Mouse (Mus musculus): ENCODE results near the gene Ralbp1.

The Ralbp1 gene

DNA sequence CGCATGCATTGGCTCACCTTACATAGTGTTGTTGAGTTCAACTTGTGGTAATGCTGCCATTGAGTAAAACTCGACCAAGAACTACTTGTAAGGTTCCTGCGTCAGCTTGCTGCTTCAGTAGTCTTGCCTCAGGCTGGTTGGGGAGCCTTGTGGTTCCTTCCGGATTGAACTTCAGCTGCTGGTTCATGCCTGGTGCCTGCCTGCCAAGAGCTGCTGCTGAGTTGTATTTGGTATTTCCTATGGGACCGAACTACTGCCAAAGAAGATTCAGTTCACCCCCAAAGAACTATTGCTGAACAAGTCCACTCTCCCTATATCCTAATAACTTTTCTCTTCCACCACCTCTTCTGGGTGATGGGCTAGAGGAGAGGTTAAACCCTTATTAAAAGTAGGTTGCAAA is 3.9 kb upstream of the Ralbp1 start:
- no peak for DNase-seq

DNA sequence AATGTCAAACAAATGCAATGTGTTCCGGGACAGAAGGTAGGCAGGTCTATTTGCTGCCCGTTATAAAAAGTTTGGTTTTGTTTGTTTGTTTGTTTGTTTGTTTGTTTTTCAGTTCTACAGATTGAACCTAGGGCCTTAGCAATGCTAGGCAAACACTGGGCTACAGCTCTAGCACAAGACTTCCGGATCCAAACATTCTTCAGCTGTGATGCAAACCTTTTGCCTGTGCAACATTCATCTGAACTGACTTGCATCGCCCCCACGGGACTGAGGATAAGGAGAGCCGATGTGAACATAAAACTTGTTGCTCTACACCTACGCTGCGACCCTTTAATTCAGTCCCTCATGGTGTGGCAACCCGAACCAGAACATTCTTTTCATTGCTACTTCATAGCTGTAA is 973 bp upstream of the Ralbp1 start:
- peak in 1 of 2 experiments; percentile 16 for DNase-seq

DNA sequence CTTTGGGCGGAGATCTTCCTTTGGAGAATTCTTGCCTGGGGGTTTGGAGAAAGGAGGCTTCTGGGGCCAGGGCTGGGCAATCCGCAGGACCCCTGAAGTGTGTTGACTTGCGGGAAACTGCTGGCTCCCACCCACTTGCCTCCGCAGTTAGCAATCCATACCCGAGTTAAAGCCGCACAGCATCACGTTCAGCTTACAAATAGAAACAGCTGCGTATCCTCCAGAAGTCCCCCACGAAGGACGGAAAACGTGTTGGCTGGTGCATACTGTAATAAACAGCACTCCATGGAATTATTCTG is 251 bp downstream of the Ralbp1 start:
- DNase-seq: no peak

DNA sequence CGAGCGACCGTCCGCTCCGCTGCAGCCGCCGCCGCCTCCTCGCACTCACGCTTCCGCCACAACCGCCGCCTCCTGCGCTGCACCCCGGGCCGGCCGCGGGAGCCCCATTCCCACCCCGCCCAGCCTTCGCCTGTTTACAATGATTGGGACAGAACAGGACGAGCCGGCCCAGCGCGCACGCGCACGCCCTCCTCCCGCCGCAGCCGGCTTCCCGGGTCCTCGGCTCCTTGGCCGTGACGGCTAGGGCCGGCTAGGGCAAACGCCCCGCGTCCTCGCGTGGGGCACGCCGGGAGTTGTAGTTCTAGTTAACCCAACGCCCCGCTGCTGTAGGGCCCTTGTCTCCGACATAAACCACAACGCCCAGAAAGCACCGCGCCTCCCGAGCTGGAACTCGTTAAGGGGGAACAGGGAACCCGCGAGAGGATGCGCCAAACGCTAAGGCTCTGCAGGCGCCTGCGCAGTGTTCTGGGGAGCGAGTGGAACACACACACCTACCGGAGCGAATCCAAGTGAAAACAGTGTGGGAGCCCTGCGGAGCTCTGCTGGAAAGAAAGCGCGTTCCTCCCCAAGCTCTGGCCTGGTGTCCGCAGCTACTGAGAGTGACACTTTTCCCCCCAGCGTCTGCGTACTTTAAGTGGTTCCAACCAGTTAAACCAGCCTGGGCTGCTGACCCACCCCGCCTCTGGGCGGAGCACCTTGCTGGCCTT is 754 bp downstream of the Ralbp1 start:
- peak; percentile 99 to 100 for DNase-seq

DNA sequence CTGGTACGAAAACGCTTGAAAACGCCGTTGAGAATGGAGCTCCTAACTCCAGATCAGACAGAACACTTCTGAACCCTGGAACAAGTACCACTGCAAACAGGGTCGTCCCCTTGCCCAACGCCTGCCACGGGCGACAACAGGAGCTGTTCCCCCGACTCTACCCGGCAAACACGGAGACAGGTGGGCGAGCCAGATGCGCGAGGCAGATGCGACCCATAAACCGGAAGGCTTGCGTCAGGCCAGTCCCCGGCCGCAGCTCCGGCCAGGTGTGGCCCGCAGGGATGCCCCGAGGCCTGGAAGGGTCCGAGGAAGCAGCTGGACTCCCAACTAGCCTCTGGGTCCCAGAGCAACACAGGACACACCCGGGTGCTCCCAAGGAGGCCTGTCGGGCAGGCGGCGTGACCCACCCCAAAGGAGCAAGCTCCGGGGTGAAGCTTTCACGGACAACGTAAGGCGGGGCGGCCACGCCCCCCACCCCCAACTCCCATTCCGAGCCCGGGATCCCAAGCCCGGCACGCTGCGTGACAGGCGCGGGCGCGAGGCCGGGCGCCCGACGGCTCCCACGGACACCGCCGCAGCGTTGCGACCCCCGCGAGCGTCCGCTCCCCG is 1.4 kb downstream of the Ralbp1 start:
- peak; percentile 53 to 68 for DNase-seq

DNA sequence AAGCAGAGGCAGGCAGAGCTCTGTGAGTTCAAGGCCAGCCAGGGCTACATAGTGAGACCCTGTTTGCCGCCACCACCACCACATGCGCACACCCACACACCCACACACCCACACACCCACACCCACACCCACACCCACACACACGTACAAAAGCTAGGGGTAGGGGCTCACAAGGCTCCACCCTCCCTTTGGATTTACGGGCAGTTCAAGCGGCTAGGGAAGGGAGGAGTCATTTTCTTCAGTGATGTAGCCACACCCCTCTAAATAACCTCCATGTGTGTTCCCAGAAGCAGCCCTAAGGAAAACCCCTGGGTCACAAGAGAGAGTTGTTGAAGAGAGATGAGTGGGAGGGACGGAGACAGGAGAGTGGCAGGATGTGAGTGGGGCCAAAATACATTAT is 8.6 kb downstream of the Ralbp1 start:
- DNase-seq: no peak

DNA sequence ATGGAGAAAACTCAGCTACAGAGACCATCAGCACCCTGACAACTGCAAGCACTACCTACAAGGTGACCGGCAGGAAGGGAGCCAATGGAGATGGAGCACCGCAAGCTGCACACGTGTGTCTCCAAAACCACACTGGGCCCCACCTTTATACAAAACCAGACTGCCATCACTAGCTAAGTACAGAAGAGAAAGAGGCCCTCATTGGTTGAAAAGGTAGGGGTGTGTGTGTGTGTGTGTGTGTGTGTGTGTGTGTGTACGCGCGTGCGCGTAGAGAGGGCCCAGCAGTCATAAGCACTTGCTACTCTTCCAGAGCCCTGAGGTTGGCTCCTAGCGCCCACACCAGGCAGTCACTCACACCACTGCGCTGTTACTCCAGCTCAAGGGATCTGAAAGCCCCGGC is 11.8 kb downstream of the Ralbp1 start:
- DNase-seq: no peak

DNA sequence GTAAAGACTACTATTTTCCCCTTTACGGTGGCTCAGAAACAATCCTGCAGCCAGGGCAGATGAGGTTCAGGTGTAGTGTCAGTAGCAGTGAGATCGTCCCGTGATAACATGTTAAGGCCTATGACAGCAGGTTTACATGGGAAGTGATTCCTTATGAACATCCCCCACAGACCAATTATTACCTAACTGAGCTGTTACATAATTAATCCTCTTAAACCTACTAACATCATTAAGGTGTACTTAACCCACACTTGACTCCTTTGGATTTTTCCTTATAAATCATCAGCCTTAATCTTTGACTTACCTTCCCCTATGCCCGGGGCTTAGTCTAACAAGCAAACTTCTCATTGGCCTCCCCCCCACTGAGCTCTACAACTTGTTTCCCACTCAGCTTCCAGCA is 12.4 kb downstream of the Ralbp1 start:
- no peak for DNase-seq

DNA sequence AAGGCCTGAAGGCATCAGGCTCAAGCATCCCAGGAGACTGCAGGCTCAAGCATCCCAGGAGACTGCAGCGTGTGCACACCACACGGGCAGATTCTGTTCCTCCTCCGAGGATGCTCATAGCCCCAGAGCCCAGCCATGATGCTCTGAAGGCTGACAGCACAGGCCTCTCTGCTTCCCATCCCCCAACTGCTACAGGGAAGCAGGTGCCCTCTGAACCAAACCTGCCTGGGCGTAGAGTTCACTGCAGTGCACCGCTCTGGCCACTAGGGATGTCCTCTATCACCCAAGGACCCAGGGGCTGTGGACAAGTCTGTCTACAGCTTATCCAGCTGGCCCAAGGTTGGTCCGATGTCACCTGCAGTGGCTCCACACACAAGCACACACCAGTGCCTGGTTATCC is 12.9 kb downstream of the Ralbp1 start:
- DNase-seq: peak; percentile 70 to 76

DNA sequence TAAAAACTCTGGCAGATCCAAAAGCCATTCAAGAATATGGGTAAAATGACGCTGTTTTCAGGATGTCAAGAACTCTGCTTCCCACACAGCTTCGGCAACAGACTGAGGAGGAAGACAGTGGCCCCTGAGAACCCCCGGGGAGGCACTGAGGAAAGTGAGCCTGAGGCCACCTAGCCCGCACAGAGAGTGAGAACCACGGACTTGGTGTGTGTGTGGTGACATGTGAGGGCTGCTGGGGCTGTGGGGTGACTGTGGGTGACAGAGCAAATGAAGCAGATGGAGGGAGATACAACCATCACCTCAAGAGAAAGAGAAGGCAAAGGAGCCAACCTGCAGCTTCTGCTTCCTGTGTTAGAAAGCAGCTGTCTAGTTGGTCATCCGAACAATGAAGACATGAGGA is 13.5 kb downstream of the Ralbp1 start:
- no peak for DNase-seq

DNA sequence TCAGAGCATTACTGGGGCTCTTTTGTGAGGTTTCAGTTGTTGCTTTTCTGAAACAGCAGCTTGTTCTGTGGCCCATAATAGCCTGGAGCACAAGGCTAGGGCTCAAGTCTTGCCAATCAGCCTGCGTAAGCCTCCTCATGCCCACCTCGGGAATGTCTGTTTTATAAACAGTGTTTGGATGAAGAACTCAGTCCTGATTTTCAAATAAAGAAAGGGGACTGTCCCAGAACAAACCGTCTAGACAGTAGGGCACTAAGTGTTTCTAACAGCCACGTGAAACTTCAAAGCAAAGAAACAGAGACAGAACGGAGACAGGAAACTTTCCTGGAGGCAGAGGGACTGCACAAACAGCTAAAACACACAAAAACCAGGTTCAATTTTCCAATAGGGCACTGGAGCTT is 14.0 kb downstream of the Ralbp1 start:
- no peak for DNase-seq

DNA sequence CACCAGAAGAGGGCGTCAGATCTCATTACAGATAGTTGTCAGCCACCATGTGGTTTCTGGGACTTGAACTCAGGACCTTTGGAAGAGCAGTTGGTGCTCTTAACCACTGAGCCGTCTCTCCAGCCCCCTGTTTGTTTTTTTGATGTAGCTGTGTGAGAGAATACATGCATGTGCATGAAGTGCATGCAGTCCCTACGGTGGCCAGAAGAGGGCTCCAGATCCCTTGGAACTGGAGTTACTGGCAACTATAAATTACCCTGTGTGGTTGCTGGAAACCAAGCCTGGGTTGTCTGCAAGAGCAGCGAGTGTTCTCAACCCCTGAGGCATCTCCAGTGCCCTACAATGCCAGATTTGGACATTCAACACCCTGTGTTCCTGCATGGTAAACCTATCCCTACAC is 15.5 kb downstream of the Ralbp1 start:
- DNase-seq: peak; percentile 78 to 92

DNA sequence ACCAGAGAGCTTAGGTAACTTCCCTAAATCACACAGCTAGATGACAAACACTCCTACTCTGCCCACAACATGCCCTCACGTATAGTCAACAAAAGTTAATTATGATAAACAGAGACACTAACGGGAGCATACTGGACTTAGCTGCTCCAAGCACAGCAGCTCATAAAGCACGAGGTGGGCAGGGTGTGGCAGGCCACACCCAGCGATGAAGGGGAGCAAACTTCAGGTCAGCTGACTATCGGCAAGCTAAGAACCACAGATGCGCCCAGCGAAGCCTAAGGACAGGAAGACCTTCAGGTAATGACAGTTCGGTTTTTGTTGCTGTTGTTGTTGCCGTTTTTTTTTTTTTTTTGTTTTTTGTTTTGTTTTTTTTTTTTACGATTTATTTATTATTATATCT is 15.9 kb downstream of the Ralbp1 start:
- no peak for DNase-seq

DNA sequence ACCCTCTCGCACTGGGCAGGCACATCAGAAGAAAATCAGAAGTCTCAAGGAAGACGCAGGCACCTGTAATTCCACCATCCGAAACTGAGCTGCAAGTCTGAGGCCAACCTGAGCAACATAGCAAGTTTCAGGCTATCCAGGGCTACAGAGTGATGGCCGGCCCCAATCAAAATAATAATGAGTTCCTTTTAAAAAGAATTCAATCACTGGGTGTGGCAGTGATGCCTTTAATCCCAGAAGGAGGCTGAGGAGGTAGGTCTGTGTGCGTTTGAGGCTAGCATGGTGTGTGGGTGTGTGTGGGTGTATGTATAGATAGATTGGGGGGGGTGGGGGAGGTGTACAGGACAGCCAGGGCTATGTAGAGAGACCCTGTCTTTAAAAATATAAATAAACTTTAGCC is 17.6 kb downstream of the Ralbp1 start:
- no peak for DNase-seq

DNA sequence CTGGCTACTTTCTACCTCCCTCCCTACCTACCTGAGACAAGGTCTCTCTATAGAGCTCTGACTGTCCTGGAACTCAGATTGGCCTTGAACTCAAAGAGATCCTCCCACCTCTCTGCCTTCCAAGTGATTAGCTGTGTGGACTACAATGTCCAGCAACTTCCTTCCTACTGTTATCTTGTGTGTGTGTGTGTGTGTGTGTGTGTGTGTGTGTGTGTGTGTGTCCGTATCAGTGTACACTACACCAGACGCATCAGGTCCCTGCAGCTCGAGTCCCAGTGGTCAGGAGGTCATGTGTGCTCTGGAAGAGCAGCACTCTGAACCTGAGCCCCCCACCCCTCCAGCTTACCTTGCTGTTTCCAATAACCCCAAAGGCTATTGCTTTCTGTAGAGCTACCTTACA is 19.4 kb downstream of the Ralbp1 start:
- no peak for DNase-seq

DNA sequence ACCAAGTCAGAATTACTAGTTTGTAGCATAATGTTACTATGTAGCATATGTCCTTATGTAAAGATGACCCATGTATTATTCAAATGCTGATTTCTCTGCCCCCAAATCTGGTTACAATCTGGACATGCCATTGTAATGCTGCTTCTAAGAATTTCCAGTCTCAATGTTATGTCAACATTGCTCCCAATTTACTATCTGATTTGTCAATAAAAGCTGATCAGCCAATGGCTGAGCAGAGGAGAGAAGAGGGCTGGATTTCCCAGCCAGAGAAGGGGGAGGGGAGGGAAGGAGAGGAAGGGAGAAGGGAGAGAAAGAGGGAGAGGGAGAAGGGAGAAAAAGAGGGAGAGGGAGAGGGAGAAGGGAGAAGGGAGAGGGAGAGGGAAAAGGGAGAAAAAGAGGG is 20.3 kb downstream of the Ralbp1 start:
- DNase-seq: no peak

DNA sequence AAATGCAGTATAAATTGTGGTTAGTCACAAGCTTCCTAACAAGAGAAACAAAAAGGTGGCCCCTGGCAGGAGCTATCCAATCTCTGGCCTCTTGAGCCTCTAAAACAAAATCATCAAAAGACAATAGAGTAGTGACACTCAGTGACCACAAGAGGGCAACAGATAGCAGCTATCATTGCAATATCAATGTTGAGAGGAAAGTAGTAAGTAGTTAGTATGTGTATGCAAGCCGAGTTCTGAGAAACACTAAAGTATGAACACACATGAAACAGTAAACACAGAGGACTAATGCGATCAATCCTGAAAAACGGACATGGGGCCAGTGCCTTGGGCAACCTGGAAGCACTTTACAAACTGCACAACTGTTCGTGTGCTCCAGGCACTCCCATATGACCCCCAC is 20.9 kb downstream of the Ralbp1 start:
- DNase-seq: peak; percentile 36 to 41

DNA sequence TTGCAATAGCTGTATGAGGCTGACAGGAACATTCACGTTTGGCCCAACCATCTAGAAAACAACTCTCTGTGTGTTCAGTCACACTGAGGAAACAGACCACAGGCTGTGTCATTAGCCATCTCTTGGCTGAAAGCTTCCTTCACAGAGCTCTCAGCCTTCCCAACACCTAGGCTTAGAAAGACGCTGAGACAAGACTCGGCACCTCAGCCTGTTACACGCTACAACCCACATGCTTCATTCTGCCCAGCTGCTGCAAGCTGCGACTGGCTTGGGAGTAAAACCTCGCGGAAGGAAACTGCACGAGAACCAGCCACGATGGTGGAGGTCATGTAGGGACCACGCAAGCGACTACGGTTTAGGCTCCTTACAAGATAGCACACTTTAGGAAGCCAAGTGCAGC is 21.8 kb downstream of the Ralbp1 start:
- DNase-seq: no peak

DNA sequence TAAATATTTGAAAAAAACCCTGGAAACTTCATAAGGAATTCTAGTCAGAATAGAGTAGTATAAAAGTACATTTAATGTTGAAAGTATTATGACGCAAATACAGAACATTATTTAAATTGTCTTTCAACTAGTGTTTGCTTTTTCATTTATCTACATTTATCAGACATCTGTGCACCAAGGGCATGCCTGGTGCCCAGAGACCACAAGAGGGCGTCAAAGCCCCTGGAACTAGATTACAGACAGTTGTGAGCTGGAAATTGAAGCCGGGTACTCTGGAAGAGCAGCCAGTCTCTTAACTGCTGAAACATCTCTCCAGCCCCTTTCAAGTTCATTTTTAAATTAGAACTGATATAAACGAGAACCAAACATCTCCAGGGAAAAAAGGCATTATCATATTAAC is 23.0 kb downstream of the Ralbp1 start:
- peak; percentile 37 to 64 for DNase-seq

DNA sequence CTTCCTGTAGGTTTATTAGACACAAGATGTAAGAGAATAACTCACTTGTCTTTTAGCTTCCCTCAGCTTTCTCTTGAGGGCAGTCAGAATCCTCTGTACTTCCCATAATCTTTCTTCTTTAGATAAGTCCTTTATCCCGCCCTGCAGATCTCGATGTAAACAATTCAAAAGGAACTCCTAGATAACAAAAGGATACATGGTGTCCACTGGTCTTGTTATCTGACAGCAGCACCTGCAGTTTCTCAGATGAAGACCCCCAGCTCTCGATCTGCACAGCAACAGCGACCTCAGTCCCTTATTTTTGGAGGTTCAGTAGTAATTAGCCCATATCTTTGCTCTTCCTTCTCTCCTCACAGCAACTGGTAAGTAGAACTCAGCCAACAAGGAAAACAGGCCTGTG is 28.0 kb downstream of the Ralbp1 start:
- DNase-seq: no peak

DNA sequence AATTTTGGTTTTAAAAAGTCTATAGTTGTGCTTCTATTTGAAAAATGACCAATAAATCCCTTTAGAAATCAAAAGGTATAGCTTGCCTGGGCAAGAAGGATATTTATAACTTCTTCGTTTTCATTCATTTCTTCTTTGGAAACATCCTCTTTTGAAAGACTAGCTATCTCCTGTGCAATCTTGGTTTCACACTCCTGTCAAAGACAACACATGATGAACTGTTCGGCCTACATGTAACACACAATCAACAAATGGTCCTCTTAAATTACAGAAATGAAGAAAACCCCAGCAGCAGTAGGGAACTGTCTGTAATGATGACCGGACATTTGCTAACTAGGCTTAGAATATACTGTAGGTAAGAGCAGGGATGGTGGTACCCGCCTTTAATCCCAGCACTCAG is 31.6 kb downstream of the Ralbp1 start:
- no peak for DNase-seq

DNA sequence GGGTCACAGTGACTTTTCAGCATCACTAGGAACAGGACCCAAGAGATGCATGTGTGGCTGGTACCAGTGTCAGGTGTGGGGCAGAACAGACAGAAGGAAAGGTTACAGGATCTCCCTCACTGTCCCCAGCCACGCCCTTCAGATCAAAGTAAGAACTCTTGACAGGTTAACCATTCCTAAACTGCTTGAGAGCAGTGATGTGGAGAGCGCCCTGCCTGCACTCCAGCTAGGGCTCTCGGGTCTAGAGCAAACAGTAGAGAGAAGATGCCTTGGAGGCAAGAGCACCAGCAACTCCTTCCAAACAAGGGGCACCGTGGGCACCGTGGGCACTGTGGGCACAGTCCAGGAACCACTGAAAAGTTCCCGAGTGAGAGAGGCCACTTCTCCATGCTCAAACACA is 32.3 kb downstream of the Ralbp1 start:
- peak; percentile 20 to 54 for DNase-seq

DNA sequence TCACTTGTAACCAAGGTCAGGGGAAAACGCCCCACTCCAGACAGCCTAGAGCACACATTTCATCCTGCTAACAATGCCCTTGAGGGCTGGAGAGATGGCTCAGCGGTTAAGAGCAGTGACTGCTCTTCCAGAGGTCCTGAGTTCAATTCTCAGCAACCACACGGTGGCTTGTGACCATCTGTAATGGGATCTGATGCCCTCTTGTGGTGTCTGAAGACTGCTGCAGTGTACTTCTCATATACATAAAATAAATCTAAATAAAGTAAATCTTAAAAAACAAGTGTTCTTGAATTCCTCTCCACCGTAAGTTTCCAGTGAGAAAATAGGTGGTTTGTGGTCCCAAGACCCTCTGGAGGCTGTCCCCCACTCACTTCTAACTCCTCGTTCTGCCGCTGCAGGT is 33.8 kb downstream of the Ralbp1 start:
- no peak for DNase-seq

DNA sequence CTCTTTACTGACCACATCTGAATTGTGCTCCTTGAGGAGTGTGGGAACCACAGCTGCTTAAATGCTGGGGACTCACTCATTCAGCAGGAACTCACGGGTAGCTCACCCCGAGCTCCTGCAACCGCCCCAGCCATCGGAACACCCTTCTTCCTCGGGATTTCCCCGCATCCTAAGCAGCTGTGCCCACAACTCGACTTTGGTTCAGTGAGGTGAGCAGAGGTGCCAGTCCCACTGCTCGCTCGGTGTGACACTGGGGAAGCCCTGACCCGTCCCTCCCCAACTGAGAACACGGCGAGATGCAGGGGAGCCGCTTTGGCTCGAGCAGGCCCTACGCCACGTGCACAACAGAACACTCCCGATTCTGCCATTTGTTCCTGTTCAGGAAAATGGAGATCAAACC is 35.1 kb downstream of the Ralbp1 start:
- no peak for DNase-seq

DNA sequence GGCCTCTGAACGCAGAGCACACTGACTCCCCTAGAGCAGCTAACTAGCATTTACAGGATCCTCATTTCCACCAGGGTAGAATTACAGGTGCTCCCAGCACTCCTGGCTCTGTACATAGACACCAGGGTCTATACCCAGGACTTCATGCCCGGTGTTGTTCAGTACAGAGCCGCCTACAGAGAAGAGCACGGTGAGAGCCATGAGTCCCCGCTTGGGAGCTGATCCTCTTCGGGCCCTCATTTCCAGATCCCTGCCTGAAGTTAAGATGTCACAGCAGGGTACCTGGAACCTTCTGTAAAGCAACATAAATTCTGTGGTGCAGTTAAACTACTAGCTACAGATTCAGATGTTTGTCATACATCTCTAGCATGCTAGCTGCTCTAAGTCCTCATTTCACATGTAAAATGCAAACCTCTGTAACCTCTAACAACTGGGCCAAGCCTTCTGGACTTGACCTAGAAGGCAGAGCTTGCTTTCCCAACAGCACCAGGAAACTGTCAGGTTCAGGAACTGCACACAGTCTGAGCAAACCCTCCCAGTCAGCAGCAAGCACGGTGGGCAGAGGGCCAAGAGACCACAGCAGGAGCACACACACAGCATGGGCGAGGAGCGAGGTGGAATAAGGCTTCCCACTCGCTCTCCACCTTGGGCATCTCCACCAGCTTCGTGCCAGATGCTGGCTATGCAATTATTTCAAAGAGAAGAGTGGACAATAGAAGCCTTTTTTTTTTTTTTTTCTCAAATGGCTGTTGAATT is 37.7 kb downstream of the Ralbp1 start:
- DNase-seq: no peak

All from kidney, postnatal 36 days (tissue).